ENCODE assay signal across 27 mouse cellular contexts in genomic region chr6:143841954-143842353, GRCm38 (mm10).
DNase-seq lines count a peak whose midpoint lies in the region; ATAC-seq and TF ChIP-seq lines count a peak whose summit lies in the region.
"Had no signal": no experiment of that assay in that cellular context is flagged by ENCODE, and none has a peak within 500 bp of the region (broad histone marks: within the 10 kb centered on the region; RNA-seq: fewer than 3 reads in every experiment).

No protein-coding gene starts in this region.

- H3K27me3 ChIP-seq in liver, embryonic 11.5 days (replicated peaks; ENCODE audit: control insufficient read depth, insufficient read depth, low read length) = no peaks in the 10 kb centered on the region
- no peaks in the 10 kb centered on the region for H3K27me3 ChIP-seq in liver, embryonic 16.5 days (ENCODE audit: control insufficient read depth, insufficient read depth, low read depth, low read length)
- no peaks in the 10 kb centered on the region for H3K27me3 ChIP-seq in kidney, adult 2 months (replicated peaks; ENCODE audit: control insufficient read depth, insufficient read depth, low read length)
- H3K27me3 ChIP-seq: forebrain, embryonic 15.5 days; hindbrain, embryonic 12.5 days; intestine, embryonic 15.5 days; midbrain, embryonic 12.5 days; neural tube, embryonic 13.5 days had no signal

- no peaks in the 10 kb centered on the region for H3K36me3 ChIP-seq in liver, embryonic 11.5 days (ENCODE audit: control insufficient read depth, insufficient read depth, low read length)
- no peaks in the 10 kb centered on the region for H3K36me3 ChIP-seq in liver, embryonic 16.5 days (ENCODE audit: control insufficient read depth, insufficient read depth)
- no peaks in the 10 kb centered on the region for H3K36me3 ChIP-seq in kidney, adult 2 months (ENCODE audit: control insufficient read depth, insufficient read depth, low read length)
- H3K36me3 ChIP-seq: embryonic facial prominence, embryonic 15.5 days; G1E; intestine, embryonic 15.5 days had no signal

- WGBS in liver, embryonic 11.5 days = 61% methylated on average over 7 of the region's 7 CpGs
- WGBS in liver, embryonic 16.5 days (ENCODE audit: insufficient replicate concordance) = 40% methylated on average over 7 of the region's 7 CpGs
- WGBS in kidney, adult 2 months = 90% methylated on average over 7 of the region's 7 CpGs

- H3K4me1 ChIP-seq in liver, embryonic 11.5 days (replicated peaks; ENCODE audit: control insufficient read depth, insufficient read depth, low read length) = peaks cover 8% of the 10 kb centered on the region
- peaks cover 4% of the 10 kb centered on the region for H3K4me1 ChIP-seq in liver, embryonic 16.5 days (ENCODE audit: control insufficient read depth, low read depth, low read length)
- no peaks in the 10 kb centered on the region for H3K4me1 ChIP-seq in kidney, adult 2 months (ENCODE audit: control insufficient read depth, insufficient read depth, low read length)
- H3K4me1 ChIP-seq: embryonic facial prominence, embryonic 15.5 days; hindbrain, embryonic 12.5 days; intestine, embryonic 15.5 days; midbrain, embryonic 12.5 days had no signal

- no peak overlapping the region for H3K4me2 ChIP-seq in liver, embryonic 11.5 days
- no peak overlapping the region for H3K4me2 ChIP-seq in liver, embryonic 16.5 days (ENCODE audit: low read depth, low read length)
- H3K4me2 ChIP-seq: embryonic facial prominence, embryonic 15.5 days; forebrain, embryonic 15.5 days; hindbrain, embryonic 12.5 days; intestine, embryonic 15.5 days; limb, embryonic 13.5 days; lung, embryonic 14.5 days; midbrain, embryonic 12.5 days; neural tube, embryonic 13.5 days had no signal

- H3K9ac ChIP-seq in liver, embryonic 11.5 days (ENCODE audit: low read depth, low read length) = no peak overlapping the region
- no peak overlapping the region for H3K9ac ChIP-seq in liver, embryonic 16.5 days (ENCODE audit: low read depth, low read length)
- H3K9ac ChIP-seq: embryonic facial prominence, embryonic 15.5 days; forebrain, embryonic 15.5 days; hindbrain, embryonic 12.5 days; intestine, embryonic 15.5 days; limb, embryonic 13.5 days; lung, embryonic 14.5 days; midbrain, embryonic 12.5 days; neural tube, embryonic 13.5 days had no signal

- intact Hi-C loops in heart, postnatal 36 days (cut with DNase I) = no loop called here
- intact Hi-C loops in left cerebral cortex, postnatal 10 days (cut with DNase I) = no loop called here

- TF ChIP-seq CTCF in kidney, adult 2 months (conservative IDR thresholded peaks at IDR 0.05; ENCODE audit: insufficient read depth, insufficient read length, low read depth, low read length) = no peak

- TF ChIP-seq POLR2A in kidney, adult 2 months (IDR thresholded peaks at IDR 0.05; ENCODE audit: low read depth, low read length) = no peak

- no peak overlapping the region for H3K4me3 ChIP-seq in liver, embryonic 11.5 days (ENCODE audit: low read depth, low read length)
- H3K4me3 ChIP-seq in liver, embryonic 16.5 days (ENCODE audit: low read depth, low read length) = no peak overlapping the region
- no peak overlapping the region for H3K4me3 ChIP-seq in kidney, adult 2 months (ENCODE audit: insufficient read depth, low read depth, low read length)
- H3K4me3 ChIP-seq: embryonic facial prominence, embryonic 10.5 days; embryonic facial prominence, embryonic 15.5 days; forebrain, embryonic 15.5 days; hindbrain, embryonic 12.5 days; intestine, embryonic 15.5 days; left cerebral cortex, adult 2 months; limb, embryonic 13.5 days; midbrain, embryonic 12.5 days; neural tube, embryonic 13.5 days had no signal

- ATAC-seq in liver, embryonic 11.5 days (replicated peaks; ENCODE audit: low FRiP score) = peak; percentile 82
- ATAC-seq in liver, embryonic 16.5 days (ENCODE audit: low read depth) = peak; percentile 82
- ATAC-seq: forebrain, embryonic 15.5 days; hindbrain, postnatal 0 days; intestine, embryonic 15.5 days had no signal

- DNase-seq in heart, adult 11 months = peak; percentile 85
- no peak for DNase-seq in heart, postnatal 36 days
- no peak for DNase-seq in liver, embryonic 11.5 days (ENCODE audit: low spot score)
- DNase-seq in right cerebral cortex, postnatal 10 days (ENCODE audit: low spot score in 2 of 2) = no peak
- DNase-seq in layer of hippocampus, postnatal 25 days (ENCODE audit: extremely low spot score in 1 of 2, low spot score in 1 of 2) = no peak
- DNase-seq in kidney, adult 2 months = no peak
- DNase-seq in left cerebral cortex, postnatal 10 days (ENCODE audit: extremely low spot score in 1 of 2, low spot score in 2 of 2) = no peak
- DNase-seq: adrenal gland, postnatal 14 days; cerebellum, adult 11-12 months; cerebellum, adult 9-11 months; heart, postnatal 14 days; kidney, postnatal 14 days; layer of hippocampus, adult 9-11 months; lung, postnatal 14 days had no signal

- H3K9me3 ChIP-seq in liver, embryonic 11.5 days (ENCODE audit: control insufficient read depth, low read length) = no peaks in the 10 kb centered on the region
- H3K9me3 ChIP-seq in liver, embryonic 16.5 days (replicated peaks; ENCODE audit: control insufficient read depth, low read length) = no peaks in the 10 kb centered on the region
- H3K9me3 ChIP-seq: embryonic facial prominence, embryonic 10.5 days; embryonic facial prominence, embryonic 15.5 days; forebrain, embryonic 15.5 days; hindbrain, embryonic 12.5 days; intestine, embryonic 15.5 days; limb, embryonic 13.5 days; midbrain, embryonic 12.5 days; neural tube, embryonic 13.5 days had no signal

- H3K27ac ChIP-seq in liver, embryonic 11.5 days (ENCODE audit: low read depth, low read length) = no peak overlapping the region
- no peak overlapping the region for H3K27ac ChIP-seq in liver, embryonic 16.5 days (ENCODE audit: low read length)
- H3K27ac ChIP-seq in kidney, adult 2 months (ENCODE audit: insufficient read depth, low read depth, low read length) = no peak overlapping the region
- H3K27ac ChIP-seq: embryonic facial prominence, embryonic 10.5 days; embryonic facial prominence, embryonic 15.5 days; hindbrain, embryonic 12.5 days; hindbrain, postnatal 0 days; intestine, embryonic 15.5 days; left cerebral cortex, adult 2 months; limb, embryonic 13.5 days; midbrain, embryonic 12.5 days; neural tube, embryonic 13.5 days had no signal
